ENCODE assay signal across 9 mouse cellular contexts in genomic region chr4:130797201-130798051, GRCm38 (mm10). TPM values are rescaled to one million over a fixed set of nuclear protein-coding genes. Genes with fewer than 3 reads are reported as not detected.
DNase-seq lines count a peak whose midpoint lies in the region; ATAC-seq and TF ChIP-seq lines count a peak whose summit lies in the region.
"Had no signal": no experiment of that assay in that cellular context is flagged by ENCODE, and none has a peak within 500 bp of the region (broad histone marks: within the 10 kb centered on the region; RNA-seq: fewer than 3 reads in every experiment).

No protein-coding gene starts in this region.

- H3K4me2 ChIP-seq in heart, postnatal 0 days (ENCODE audit: low read depth, low read length) = peak overlapping the region; percentile 28
- peak overlapping the region; percentile 34 for H3K4me2 ChIP-seq in midbrain, embryonic 16.5 days (ENCODE audit: low read length)

- no peak overlapping the region for H3K4me3 ChIP-seq in lung, adult 2 months (replicated peaks; ENCODE audit: extremely low read depth, low read depth, low read length)
- no peak overlapping the region for H3K4me3 ChIP-seq in heart, postnatal 0 days (ENCODE audit: low read depth, low read length)
- H3K4me3 ChIP-seq in midbrain, embryonic 16.5 days (ENCODE audit: low read depth, low read length) = no peak overlapping the region

- H3K9ac ChIP-seq in heart, postnatal 0 days (replicated peaks; ENCODE audit: low read depth, low read length) = peak overlapping the region; percentile 12; the same call in 1 of the 2 replicates
- peak overlapping the region; percentile 49 for H3K9ac ChIP-seq in midbrain, embryonic 16.5 days (ENCODE audit: low read depth, low read length)

- TF ChIP-seq POLR2A in lung, adult 2 months (IDR thresholded peaks at IDR 0.05; ENCODE audit: borderline replicate concordance, extremely low read depth, low read depth, low read length) = no peak

- no peak for TF ChIP-seq CTCF in lung, adult 2 months (IDR thresholded peaks at IDR 0.05; ENCODE audit: insufficient read depth, low read length)
- TF ChIP-seq CTCF in heart, postnatal 0 days (IDR thresholded peaks at IDR 0.05; ENCODE audit: low read depth) = no peak

- 19% methylated on average over 15 of the region's 15 CpGs for WGBS in lung, adult 2 months
- WGBS in heart, postnatal 0 days = 35% methylated on average over 15 of the region's 15 CpGs
- 41% methylated on average over 15 of the region's 15 CpGs for WGBS in midbrain, embryonic 16.5 days

- H3K27me3 ChIP-seq in heart, postnatal 0 days (ENCODE audit: control insufficient read depth, insufficient read depth, low read length) = no peaks in the 10 kb centered on the region
- H3K27me3 ChIP-seq in midbrain, embryonic 16.5 days (ENCODE audit: control insufficient read depth, insufficient read depth, low read depth, low read length) = no peaks in the 10 kb centered on the region

- H3K27ac ChIP-seq in heart, postnatal 0 days (ENCODE audit: low read depth) = peak overlapping the region; percentile 75
- H3K27ac ChIP-seq in midbrain, embryonic 16.5 days (ENCODE audit: low read length) = peak overlapping the region; percentile 24

- no peak for TF ChIP-seq EP300 in heart, postnatal 0 days (IDR thresholded peaks at IDR 0.05; ENCODE audit: low read depth)

- peak; percentile 37 to 65 for DNase-seq in lung, adult 18-20 months
- no peak for DNase-seq in lung, adult 2 months
- DNase-seq in heart, postnatal 0 days (ENCODE audit: low spot score) = no peak
- DNase-seq in kidney, postnatal 36 days = peak; percentile 56 to 72
- no peak for DNase-seq in retina, postnatal 1 day
- no peak for DNase-seq in cerebellum, postnatal 25 days
- DNase-seq in right cerebral cortex, adult 18-20 months = no peak

- peaks cover 30% of the 10 kb centered on the region for H3K4me1 ChIP-seq in lung, adult 2 months (ENCODE audit: control insufficient read depth, insufficient read depth, low read length)
- H3K4me1 ChIP-seq in heart, postnatal 0 days (ENCODE audit: control insufficient read depth, insufficient read depth) = peaks cover 35% of the 10 kb centered on the region
- peaks cover 69% of the 10 kb centered on the region for H3K4me1 ChIP-seq in midbrain, embryonic 16.5 days (ENCODE audit: control insufficient read depth, insufficient read depth, low read length)

- H3K9me3 ChIP-seq in heart, postnatal 0 days (replicated peaks; ENCODE audit: control insufficient read depth, low read length) = no peaks in the 10 kb centered on the region
- H3K9me3 ChIP-seq in midbrain, embryonic 16.5 days (replicated peaks; ENCODE audit: control insufficient read depth, low read length, poor library complexity, severe bottlenecking) = no peaks in the 10 kb centered on the region

- peak; percentile 24; the same call in 1 of the 2 replicates for ATAC-seq in heart, postnatal 0 days (ENCODE audit: insufficient read depth, low read depth)
- no peak for ATAC-seq in midbrain, embryonic 16.5 days

- no peaks in the 10 kb centered on the region for H3K36me3 ChIP-seq in heart, postnatal 0 days (replicated peaks; ENCODE audit: control insufficient read depth, insufficient read depth, low read length)
- H3K36me3 ChIP-seq in midbrain, embryonic 16.5 days (ENCODE audit: control insufficient read depth, insufficient read depth, low read length) = no peaks in the 10 kb centered on the region
- H3K36me3 ChIP-seq: G1E had no signal

RNA-seq across cellular contexts. Expression of gene Sdc3, which starts 5.1 kb away (rescaled TPM):
- polyA plus RNA-seq in lung, adult 2 months (2012; rRNA removed) = 113 and 146 TPM in 2 replicates
- total RNA-seq in heart, postnatal 0 days (2014; rRNA removed; ENCODE audit: low replicate concordance) = 44.2 and 55.2 TPM in 2 replicates
- polyA plus RNA-seq in heart, postnatal 0 days (2015; fragmentation: Nextera tagmentation; extraction: Ambion mirVana) = 9.3 and 9.4 TPM in 2 replicates
- polyA plus RNA-seq in midbrain, embryonic 16.5 days (2015; fragmentation: Nextera tagmentation; extraction: Ambion mirVana) = 188 and 205 TPM in 2 replicates

Comparison
In these comparisons a context has a peak if more than half of its experiments do, and no peak if none do; other contexts are left out.
1. DNase-seq: peak in lung, adult 18-20 months (2 of 2) and kidney, postnatal 36 days (2 of 2); none in lung, adult 2 months (single experiment), heart, postnatal 0 days (single experiment), retina, postnatal 1 day (single experiment), cerebellum, postnatal 25 days (0 of 2) and right cerebral cortex, adult 18-20 months (single experiment).
2. RNA of gene Sdc3, which starts 5.1 kb away (polyA plus RNA-seq): 188 to 205 TPM in midbrain, embryonic 16.5 days and 113 to 146 TPM in lung, adult 2 months; 9.3 to 9.4 TPM in heart, postnatal 0 days; every median in the first group is over 10 times any median in the second.